Mouse (Mus musculus) cerebellum, adult 18-20 months (tissue): Measurements from ENCODE around the gene Olfr1467.

Experiments
- DNase-seq, 2 experiments: peaks; one replicate each; pipeline ENCODE4 v3.0.0; 2021

Gene Olfr1467

GRCm38 (mm10) chr19:13361936-13362335 is at the start of gene Olfr1467:
Gene Olfr1467, plus strand, starts transcription at chr19:13362236.
- DNase-seq: no peak

- DNase-seq: no peak
Measured at GRCm38 (mm10) chr19:13315441-13315840, 46.6 kb upstream of the Olfr1467 start, which contains the start of gene Olfr1465. Gene Olfr1465, minus strand, starts transcription at chr19:13315541.

- DNase-seq: no peak
Measured at GRCm38 (mm10) chr19:13338562-13338961, 23.5 kb upstream of the Olfr1467 start, which contains the start of gene Olfr1466. Gene Olfr1466, plus strand, starts transcription at chr19:13338862.

GRCm38 (mm10) chr19:13407549-13407948 is 45.5 kb downstream of the Olfr1467 start, which contains the start of gene Olfr1469:
Gene Olfr1469, plus strand, starts transcription at chr19:13407849.
- DNase-seq: no peak
